Mouse (Mus musculus) thymus, adult 2 months (tissue): Measurements from ENCODE around the gene Cux2.

Experiments used
- CTCF ChIP-seq: fragments of 200-500 bp; IDR thresholded peaks from 2 replicates; pipeline ENCODE4 v1.5.1; 2012; ENCODE audit warnings: mild to moderate bottlenecking, control low read depth, low read length, moderate library complexity, borderline replicate concordance; ENCODE audit not compliant: control insufficient read depth, poor library complexity, insufficient read depth; ENCODE audit errors: extremely low read depth
- POLR2A ChIP-seq: fragments of 200-500 bp; IDR thresholded peaks from 2 replicates; pipeline ENCODE4 v1.6.1; 2012; ENCODE audit warnings: mild to moderate bottlenecking, low read length, control low read depth, moderate library complexity; ENCODE audit not compliant: control insufficient read depth, poor library complexity, insufficient read depth; ENCODE audit errors: extremely low read depth

GRCm38 (mm10) chr5:122077244-122077643 lies 27.3 kb upstream of the Cux2 start:
- TF ChIP-seq CTCF: no peak
- TF ChIP-seq POLR2A: no peak
